Mouse (Mus musculus): ENCODE results near the gene 3110070M22Rik.
"Not testable (repeated sequence)": the region's sequence is repeated elsewhere in the genome, so short reads cannot be mapped to it uniquely, and the experiment has no call there.

3110070M22Rik gene

DNA sequence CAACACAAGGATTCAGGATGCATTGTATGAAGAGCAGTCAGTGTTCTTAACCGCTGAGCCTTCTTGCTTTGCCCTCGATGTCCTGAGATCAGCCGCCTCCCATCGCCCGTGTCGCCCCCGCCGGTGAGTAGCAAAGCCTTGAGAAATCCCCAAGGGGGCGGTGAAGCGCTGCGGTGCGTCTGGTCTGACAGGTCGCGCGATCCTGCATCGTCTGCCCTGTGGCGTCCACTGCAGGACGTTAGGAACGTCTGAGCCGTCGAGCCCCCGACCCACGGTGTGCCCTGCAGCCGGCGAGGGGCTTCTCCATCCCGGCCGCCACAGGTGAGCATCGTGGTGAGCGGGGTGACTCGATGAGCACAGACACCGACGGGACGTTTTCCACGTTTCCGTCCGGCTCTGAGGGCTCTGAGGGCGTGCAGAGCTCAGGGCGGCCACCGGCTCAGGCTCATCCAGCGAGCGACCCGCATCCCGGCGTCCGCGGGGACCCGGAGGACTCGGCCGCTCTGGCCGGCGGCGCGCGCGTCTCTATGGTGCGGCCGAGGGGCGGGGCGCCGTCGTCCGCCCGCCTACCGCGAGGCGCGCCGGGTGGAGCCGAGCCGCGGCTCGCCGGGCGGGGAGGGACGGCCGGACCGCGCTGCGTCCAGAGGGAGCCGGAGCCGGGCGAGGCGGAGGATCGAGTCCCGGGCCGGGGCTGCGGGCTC, at the start of gene 3110070M22Rik, which contains the start of gene Tmem267:
TSS of gene 3110070M22Rik (minus strand) at position 504 of the 701 bp plus-strand sequence.
TSS of gene Tmem267 (plus strand) at position 160 of the 701 bp plus-strand sequence.
- DNase-seq: peak; percentile 77

DNA sequence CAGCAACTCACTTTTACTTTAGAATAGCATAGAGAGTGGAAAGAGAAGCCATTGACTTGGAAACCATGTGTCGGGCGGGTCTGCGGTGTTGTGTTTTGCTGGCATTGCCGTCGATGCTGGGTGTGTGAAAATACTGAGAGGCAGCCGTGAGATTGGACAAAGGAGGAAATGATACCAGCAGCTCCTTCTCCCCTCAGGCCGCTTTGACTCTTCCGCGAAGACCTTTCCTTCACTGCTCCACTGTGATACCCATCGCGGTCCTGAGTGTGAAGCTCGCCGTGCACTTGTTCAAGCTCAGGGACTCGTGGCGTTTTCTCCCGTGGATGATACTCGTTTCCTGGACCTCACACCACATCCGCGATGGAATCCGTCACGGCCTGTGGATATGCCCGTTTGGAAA, 6.8 kb upstream of the 3110070M22Rik start:
- not testable (repeated sequence) for DNase-seq

DNA sequence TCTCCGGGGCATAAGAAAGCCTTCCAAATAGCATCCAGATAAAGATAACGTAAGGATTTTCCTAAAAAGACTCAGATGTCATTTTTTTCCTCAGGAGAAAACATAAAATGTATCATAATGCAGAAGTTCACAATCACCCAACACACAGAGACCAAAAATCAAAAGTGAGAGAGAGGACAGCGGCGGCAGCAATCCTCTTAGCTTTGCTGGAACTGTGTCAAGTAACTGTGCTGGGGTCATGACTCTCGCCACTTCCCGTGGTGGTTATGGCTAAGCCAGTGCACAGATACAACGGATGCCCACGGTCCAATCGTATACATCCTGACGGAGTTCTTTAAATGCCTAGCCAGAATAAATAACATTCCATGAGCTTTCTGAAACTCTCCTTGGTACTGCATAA, 3.9 kb upstream of the 3110070M22Rik start:
- DNase-seq: not testable (repeated sequence)

DNA sequence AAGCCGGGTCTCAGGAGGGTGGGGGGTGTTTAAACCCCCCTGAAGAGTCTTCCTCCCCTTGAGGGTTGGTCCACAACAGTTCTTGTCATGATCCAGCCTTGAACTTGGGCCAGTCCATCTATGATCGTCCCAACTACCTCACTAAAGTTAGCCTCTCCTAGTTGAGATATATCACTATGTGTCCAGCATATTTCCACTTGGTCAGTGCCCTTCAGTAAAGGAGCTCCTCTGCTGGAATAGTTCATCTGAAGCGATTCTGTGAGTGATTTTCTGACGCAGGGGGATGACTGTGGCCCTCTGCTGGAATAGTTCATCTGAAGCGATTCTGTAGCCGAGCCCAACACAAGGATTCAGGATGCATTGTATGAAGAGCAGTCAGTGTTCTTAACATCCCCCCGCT, 829 bp downstream of the 3110070M22Rik start:
- no peak for DNase-seq

DNA sequence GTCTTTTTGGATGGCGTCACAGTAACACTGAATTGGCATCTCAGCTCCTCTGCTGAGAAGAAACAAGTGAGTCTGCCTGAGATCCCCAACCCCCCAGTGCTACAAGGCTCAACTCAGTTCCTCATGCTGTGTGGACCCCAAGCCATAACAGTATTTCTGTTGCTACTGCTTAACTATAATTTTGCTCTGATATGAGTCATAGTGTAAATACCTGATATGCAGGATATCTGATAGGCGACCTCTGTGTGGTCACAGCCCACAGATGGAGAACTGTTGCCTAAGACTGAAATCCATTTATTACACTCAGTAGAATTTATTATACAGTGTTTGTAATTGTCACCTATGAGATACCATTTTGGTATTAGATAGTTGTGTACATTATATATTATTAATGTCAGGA, 10.4 kb downstream of the 3110070M22Rik start:
- DNase-seq: no peak

DNA sequence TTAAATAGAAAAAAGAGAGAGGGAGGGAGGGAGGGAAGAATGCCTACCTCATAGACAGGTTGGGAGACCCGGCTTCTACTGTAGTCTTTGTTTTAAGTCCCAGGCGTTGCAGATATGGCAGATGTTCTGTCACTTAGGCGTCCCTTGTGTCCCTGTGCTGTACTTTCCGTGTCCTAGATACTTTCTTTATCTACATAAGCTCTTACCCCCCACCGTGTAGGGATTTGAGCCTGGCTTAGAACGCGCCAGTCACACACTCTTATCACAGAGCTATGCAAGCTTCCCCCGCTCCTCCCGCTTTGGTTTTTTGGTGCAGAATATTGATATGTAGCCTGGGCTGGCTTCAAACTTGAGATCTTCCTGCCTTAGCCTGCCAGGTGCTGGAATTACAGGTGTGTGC, 11.6 kb downstream of the 3110070M22Rik start:
- DNase-seq: no peak

DNA sequence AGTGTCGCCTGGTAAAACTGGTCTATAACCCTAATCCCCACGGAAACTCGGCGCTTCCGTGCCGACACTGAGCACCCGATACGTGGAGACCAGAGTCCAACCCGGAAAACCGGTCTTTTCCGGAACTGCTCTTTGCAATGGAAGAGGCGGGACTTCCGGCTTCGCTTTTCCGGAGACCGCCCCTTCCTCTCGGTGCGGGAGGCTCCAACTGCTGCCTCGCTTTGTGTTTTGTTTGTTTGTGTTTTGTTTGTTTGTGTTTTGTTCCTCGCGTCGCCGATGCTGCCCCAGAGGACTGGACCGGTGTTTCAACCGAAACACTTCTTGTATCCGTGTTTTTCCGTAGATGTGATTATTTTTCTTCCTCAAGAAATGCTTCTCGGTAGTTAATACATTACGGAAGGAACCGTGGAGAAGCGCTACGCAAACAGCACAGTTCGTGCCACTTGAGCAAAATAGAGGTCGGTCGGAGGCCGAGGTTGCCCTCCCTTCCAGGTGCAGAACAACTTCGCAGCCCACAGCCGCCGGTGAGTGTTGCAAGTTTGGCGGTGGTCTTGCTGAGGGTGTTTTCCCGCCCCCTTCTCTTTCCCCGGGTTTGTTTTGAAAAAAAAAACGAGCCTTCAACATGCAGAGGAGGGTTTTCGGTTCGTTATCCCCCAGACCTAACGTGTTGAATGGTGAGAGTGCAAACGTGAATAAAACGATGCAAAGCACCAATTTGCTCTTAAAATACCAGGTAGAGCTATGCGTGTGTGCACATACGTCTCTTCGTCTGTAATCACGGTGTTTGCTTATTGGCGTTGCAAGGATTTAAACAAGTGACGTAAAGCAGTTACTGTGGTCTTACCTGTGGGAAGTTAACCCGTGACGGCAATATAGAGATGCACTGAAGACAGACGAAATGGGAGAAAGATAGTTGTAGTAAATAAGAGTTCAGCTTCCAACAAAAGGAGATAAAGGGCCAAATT, 25.3 kb downstream of the 3110070M22Rik start, which contains the start of gene 4833420G17Rik:
TSS of gene 4833420G17Rik (plus strand) at position 173 of the 965 bp plus-strand sequence.
- DNase-seq: peak; percentile 82

DNA sequence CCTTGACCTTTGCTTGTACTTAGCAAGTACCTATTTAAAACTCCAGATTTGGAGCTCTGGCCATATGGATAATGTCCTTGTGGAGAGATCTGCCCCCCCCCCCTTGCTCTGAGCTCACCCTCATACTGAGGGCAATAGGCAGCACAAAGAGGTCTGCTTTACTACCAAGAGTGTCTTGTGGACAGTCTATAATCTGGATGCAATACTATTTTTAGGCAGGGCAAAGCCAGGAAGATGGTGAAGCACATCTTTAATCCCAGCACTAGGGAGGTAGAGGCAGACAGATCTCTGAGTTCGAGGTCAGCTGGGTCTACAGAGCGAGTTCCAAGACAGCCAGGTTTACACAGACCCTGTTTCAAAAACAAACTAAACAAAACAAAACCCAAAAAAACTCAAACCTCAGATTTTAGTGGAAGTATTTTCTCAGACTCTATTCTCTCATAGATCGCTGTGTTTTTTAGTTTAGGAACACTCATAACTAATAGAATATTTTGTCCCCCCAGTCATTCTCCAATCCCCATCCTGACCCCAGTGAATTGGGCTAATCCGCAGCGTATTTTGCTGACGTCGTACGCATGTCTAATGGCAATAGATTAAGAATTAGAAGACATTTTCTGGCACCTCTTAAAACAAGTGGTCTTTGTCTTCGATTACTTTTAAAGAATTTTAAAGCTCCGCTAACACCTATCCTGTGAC, 26.1 kb downstream of the 3110070M22Rik start:
- DNase-seq: no peak

DNA sequence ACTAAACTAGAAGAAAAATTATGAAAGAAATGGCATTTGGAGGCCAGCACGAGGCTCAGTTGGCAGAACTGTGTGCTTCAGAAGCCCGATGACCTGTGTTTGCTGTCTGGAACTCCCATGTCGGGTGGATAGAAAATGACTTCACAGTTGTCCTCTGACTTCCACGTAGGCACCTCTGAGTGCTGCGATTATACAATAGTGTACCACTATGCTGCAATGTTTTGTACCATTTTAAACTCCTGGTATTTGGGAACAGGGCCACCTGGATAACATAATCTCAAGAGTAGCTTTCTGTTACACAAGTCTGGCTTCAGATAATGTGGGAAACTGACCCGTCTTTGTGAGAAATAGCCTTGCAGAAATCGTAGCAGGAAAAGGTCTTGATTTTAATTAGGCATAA, 31.8 kb downstream of the 3110070M22Rik start:
- no peak for DNase-seq

DNA sequence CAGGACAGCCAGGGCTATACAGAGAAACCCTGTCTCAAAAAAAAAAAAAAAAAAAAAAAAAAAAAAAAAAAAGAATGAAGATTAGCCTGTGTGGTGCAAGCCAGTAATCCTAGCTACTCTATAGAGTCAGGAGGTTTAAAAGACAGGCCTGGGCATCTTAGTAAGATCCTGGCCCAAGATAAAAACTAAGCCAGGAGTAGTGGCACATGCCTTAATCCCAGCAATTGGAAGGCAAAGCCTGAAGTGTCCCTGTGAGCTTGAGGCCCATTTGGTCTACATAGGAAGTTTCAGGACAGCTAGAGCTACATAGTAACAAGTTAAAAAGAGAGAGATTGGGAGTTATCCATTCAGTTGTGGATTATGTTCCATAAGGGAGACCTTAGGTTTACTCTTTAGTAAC, 33.1 kb downstream of the 3110070M22Rik start:
- no peak for DNase-seq

DNA sequence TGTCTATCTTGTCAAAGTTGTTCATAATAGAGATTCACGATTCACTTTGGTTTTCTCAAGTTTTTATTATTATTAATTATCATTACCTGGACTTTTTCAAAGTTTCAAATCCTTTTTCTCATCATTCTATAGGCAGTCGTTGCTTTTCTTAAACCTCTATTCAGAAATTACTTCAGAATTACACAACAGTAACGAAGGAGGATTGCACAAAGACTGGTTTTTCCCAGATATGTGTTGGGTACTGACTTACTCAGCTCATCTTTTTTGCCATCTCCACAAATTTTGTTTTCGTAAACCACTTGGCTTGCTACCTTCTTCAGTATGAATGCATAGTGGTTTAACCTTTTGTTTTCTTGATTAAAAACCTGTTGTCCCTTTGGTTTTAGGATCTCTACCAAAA, 34.6 kb downstream of the 3110070M22Rik start:
- no peak for DNase-seq

DNA sequence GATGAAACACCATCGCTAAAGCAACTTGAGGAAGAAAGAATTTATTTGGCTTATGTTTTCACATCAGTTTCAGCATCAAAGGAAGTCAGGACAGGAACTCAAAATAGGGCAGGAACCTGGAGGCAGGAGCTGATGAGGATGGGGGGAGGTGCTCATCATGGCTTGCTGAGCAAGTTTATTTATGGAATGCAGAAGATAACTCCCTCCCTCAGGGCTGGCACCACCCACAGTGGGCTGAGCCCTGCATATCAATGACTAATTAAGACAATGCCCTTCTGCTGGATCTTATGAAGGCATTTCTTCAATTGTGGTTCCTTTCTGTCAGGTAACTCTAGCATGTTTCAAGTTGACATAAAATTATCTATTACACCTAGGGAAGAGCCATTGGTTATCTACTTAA, 45.9 kb downstream of the 3110070M22Rik start:
- DNase-seq: no peak

Data from kidney, adult 11 months (tissue).